Comparison of ENCODE assay signal across 7 mouse cellular contexts in genomic region chr5:92398153-92398552, GRCm38 (mm10). TPM values are rescaled to one million over a fixed set of nuclear protein-coding genes. Genes with fewer than 3 reads are reported as not detected.
DNase-seq lines count a peak whose midpoint lies in the region; ATAC-seq lines count a peak whose summit lies in the region.

No protein-coding gene starts in this region.

- no peak overlapping the region for H3K4me3 ChIP-seq in hindbrain, embryonic 14.5 days (replicated peaks; ENCODE audit: low read length)

- H3K36me3 ChIP-seq in hindbrain, embryonic 14.5 days (replicated peaks; ENCODE audit: control insufficient read depth, insufficient read depth) = no peaks in the 10 kb centered on the region

- no peaks in the 10 kb centered on the region for H3K9me3 ChIP-seq in hindbrain, embryonic 14.5 days (ENCODE audit: control insufficient read depth, low read length)

- no peaks in the 10 kb centered on the region for H3K4me1 ChIP-seq in hindbrain, embryonic 14.5 days (replicated peaks; ENCODE audit: control insufficient read depth, insufficient read depth, low read length)

- peak; percentile 76; the same call in 1 of the 2 replicates for ATAC-seq in hindbrain, embryonic 14.5 days (ENCODE audit: low FRiP score)
- peak; percentile 96 for ATAC-seq in megakaryocyte, adult 5-6 weeks (ENCODE audit: poor library complexity, severe bottlenecking)

- no peak overlapping the region for H3K4me2 ChIP-seq in hindbrain, embryonic 14.5 days (replicated peaks)

- peaks cover 7% of the 10 kb centered on the region; the same call in 1 of the 2 replicates for H3K27me3 ChIP-seq in hindbrain, embryonic 14.5 days (ENCODE audit: control insufficient read depth, insufficient read depth, low read length)

- H3K9ac ChIP-seq in hindbrain, embryonic 14.5 days = no peak overlapping the region

- peak; percentile 46 for DNase-seq in WW6 (ENCODE audit: low read depth, low spot score)
- peak; percentile 92 to 94 for DNase-seq in cerebellum, postnatal 10 days
- DNase-seq in frontal cortex, postnatal 14 days (ENCODE audit: low spot score in 2 of 2) = peak; percentile 21 to 67
- DNase-seq in hindbrain, embryonic 14.5 days (ENCODE audit: low spot score) = peak; percentile 75
- DNase-seq in left cerebral cortex, adult 18-20 months (ENCODE audit: low spot score in 2 of 2) = peak; percentile 69 to 80
- peak; percentile 69 for DNase-seq in right cerebral cortex, postnatal 14 days

- H3K27ac ChIP-seq in hindbrain, embryonic 14.5 days = no peak overlapping the region

- 26% methylated on average over 5 of the region's 5 CpGs for WGBS in hindbrain, embryonic 14.5 days

RNA-seq across cellular contexts. Expression of gene Nup54, which starts 36.9 kb away (rescaled TPM):
- 51.5 and 59.4 TPM in 2 replicates for polyA plus RNA-seq in hindbrain, embryonic 14.5 days (2014; fragmentation: Nextera tagmentation; extraction: Ambion mirVana)
- 10 to 100 TPM; 26.7 to 27.1 TPM for total RNA-seq in left cerebral cortex, adult 18-20 months (2021)
- 49.7 and 63.3 TPM in 2 replicates for total RNA-seq in megakaryocyte, adult 5-6 weeks (2015)
- 56.8 and 73.3 TPM in 2 replicates for total RNA-seq in megakaryocyte, adult 5-6 weeks (2017)

RNA-seq across cellular contexts. Expression of gene Cxcl10, which starts 49.5 kb away (rescaled TPM):
- polyA plus RNA-seq in hindbrain, embryonic 14.5 days (2014; fragmentation: Nextera tagmentation; extraction: Ambion mirVana) = 0.24 TPM in 1 of 2 replicates, not detected in the other
- total RNA-seq in left cerebral cortex, adult 18-20 months (2021) = under 1 TPM; 0.72 to 0.87 TPM
- 27.7 and 36.5 TPM in 2 replicates for total RNA-seq in megakaryocyte, adult 5-6 weeks (2015)
- total RNA-seq in megakaryocyte, adult 5-6 weeks (2017) = 7.3 and 7.4 TPM in 2 replicates

Comparison
In these comparisons a context has a peak if more than half of its experiments do, and no peak if none do; other contexts are left out.
1. RNA of gene Cxcl10, which starts 49.5 kb away (total RNA-seq): 7.3 to 36.5 TPM in megakaryocyte, adult 5-6 weeks; 0.72 to 0.87 TPM in left cerebral cortex, adult 18-20 months; every median in the first group is over 4 times any median in the second.
2. Peak in every context shown above with its lines, with median percentiles within 50 percentile points of each other: DNase-seq.